Mouse (Mus musculus): ENCODE results near the gene Rpl31.

GRCm38 (mm10) chr1:39388163-39388562 is 20.5 kb downstream of the Rpl31 start:
- TF ChIP-seq CTCF (IDR thresholded peaks at IDR 0.05; ENCODE audit: low read depth) (no peak), EP300 (optimal IDR thresholded peaks at IDR 0.05) (no peak)
